Mouse (Mus musculus): Measurements from ENCODE around the gene E030018B13Rik.

Gene E030018B13Rik

DNA sequence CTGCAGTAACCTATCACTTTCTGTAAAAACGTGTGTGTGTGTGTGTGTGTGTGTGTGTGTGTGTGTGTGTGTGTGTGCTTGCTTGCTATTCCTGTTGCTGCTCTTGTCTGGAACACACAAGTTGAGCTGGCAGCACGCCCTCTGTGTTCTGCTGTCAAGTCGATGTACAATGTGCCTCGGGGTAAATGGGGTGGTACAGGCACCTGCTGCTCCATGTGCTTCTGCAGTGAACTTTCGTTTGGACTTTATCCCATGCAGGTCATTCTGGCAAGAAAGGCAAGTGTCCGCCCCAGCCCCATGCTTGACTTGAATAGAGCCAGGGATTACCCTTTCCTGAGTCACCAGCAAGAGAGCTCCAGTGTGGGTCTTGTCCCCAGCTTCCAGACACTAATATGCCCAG lies 1.0 kb downstream of the E030018B13Rik start:
- no peak for DNase-seq (ENCODE audit: low spot score)

- DNase-seq (ENCODE audit: low spot score), result no peak
These were observed 2.4 kb downstream of the E030018B13Rik start for GRCm38 (mm10) chr7:63918771-63919768.

GRCm38 (mm10) chr7:63921909-63922562 lies 5.4 kb downstream of the E030018B13Rik start:
- no peak for DNase-seq (ENCODE audit: low spot score)

- no peak for DNase-seq (ENCODE audit: low spot score)
These were observed 5.9 kb downstream of the E030018B13Rik start for GRCm38 (mm10) chr7:63922571-63922970.

DNA sequence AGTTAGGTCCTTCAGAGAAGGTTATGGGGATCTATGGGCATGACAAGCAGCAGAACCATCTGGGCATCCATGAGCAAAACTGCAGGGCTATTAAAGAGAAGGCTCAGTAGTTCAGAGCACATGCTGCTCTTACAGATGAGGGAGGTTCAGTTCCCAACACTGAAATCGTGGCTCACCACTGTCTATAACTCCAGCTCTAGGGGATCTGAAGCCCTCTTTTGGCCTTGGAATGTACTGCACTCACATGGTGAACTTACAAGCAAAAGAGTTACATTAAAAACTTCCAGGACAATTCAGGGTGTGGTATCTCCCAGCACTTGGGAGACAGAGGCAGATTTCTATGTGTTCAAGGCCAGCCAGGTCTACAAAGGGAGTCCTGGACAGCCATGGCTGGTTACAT lies 6.3 kb downstream of the E030018B13Rik start:
- DNase-seq (ENCODE audit: low spot score), result no peak

DNA sequence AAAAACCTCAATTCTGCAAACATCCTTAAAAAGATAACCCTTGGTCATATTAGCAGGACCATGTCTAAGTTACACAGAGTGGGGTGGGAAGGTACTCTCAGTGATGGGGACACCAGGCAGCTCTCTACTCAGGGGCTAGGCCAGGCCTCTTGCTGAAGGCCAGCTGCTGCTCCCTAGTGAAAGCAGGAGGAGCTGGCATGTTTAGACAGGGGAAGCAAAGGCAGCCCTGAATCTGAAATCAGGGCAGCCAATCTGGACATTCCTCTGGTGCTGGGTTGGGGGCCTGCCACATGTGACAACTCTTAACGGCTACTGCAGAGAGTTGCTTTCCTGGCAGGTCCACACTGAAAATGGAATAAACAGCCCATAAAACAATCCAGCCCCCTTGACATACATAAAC lies 7.5 kb downstream of the E030018B13Rik start:
- DNase-seq (ENCODE audit: low spot score), result no peak

GRCm38 (mm10) chr7:63924747-63925412 lies 8.2 kb downstream of the E030018B13Rik start:
- DNase-seq (ENCODE audit: low spot score), result peak; percentile 54

- no peak for DNase-seq (ENCODE audit: low spot score)
These were observed 9.0 kb downstream of the E030018B13Rik start for GRCm38 (mm10) chr7:63925413-63926360.

GRCm38 (mm10) chr7:63926492-63926891 lies 9.8 kb downstream of the E030018B13Rik start:
- no peak for DNase-seq (ENCODE audit: low spot score)

DNA sequence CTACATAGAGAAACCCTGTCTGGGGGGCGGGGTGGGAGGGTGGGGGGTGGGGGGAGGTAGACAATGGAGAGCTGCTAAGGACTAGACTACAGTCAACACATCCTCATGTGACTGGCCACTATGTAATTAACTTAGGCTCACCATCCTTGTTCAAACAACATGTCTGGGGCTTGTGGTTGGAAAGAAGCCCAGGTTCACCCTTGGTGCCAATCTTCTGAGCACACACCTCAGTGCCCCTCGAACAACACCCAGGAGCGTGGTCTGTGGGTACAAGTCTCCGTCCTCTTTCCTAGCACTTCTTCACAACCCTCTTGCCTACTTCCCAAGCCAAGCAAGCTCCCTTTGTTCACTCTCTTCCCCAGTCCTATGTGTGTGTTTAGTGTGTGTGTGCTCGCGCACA lies 10.5 kb downstream of the E030018B13Rik start:
- DNase-seq (ENCODE audit: low spot score), result no peak

- DNase-seq (ENCODE audit: low spot score), result no peak
These were observed 12.4 kb downstream of the E030018B13Rik start for GRCm38 (mm10) chr7:63929080-63929479.

DNA sequence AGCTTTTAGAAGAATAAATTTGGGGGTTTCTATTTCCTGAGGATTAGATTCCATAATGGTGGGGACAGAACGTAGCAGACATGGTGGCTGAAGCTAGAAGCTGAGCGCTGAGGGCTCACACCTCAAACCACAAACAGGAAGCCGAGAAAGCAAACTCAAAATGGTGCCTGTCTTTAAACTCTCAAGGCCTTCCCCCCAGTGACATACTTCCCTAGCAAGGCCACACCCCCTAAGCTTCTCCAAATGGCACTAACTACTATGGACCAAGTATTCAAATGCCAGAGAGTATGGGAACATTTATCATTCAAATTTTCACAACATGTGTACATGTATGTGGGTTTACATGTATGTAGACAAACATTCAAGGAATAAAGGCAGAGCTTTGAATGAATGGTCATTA lies 13.5 kb downstream of the E030018B13Rik start:
- no peak for DNase-seq (ENCODE audit: low spot score)

GRCm38 (mm10) chr7:63930766-63931165 lies 14.1 kb downstream of the E030018B13Rik start:
- DNase-seq (ENCODE audit: low spot score), result no peak

- DNase-seq (ENCODE audit: low spot score), result no peak
These were observed 15.8 kb downstream of the E030018B13Rik start for GRCm38 (mm10) chr7:63932461-63932860.

DNA sequence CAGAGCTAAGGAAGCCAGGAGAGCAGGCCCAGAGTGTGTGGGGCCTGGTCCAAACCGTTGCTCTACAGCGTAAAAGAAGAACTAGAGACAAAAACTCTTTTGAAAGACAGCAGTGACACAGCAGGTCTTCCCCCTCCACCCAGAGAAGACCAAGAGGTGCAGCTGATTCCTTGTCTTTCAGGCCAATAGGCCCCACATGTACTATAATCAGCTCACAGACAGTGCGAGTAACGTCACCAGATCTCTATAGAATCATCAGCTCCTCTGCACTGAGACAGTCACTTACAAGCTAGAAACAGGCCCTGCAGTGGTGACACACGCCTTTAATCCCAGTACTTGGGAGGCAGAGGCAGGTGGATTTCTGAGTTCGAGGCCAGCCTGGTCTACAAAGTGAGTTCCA lies 17.2 kb downstream of the E030018B13Rik start:
- no peak for DNase-seq (ENCODE audit: low spot score)

DNA sequence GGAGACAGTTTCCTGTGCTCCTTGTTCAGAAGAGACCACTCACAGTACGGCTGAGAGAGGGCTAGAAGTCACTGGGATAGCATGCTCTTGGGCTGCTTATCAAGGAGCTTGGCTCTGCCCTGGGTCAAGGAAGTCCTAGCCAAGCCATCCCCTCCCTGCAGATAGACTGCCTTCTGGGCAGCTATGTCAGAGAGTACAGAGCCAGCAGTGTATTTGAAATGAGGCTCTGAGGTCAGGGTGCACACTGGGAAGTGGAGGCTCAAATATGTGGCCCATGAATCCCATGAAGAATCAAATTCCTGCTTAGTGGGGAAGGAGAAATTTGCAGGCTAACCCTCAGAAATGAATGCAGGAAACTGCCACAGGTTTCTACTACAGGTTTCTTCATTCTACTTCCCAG lies 17.9 kb downstream of the E030018B13Rik start:
- DNase-seq (ENCODE audit: low spot score), result no peak

DNA sequence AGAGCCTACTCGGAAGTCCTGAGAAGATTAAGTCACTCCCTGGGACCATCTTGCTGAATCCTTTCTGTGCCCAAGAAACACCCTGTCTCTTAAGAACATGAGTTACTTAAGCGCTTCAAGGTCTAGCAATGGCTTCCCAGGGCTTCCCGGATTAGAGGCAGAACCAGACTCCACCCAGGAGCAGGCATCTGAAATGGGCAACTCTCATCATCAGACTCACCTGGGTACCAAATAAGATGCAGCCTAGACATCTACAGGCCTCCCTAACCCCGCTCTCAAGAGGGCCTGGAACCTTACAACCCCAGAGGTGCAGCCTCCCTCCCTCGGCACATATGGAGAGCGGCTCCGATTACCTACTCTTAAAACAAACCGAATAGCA lies 19.1 kb downstream of the E030018B13Rik start:
- DNase-seq (ENCODE audit: low spot score), result no peak

DNA sequence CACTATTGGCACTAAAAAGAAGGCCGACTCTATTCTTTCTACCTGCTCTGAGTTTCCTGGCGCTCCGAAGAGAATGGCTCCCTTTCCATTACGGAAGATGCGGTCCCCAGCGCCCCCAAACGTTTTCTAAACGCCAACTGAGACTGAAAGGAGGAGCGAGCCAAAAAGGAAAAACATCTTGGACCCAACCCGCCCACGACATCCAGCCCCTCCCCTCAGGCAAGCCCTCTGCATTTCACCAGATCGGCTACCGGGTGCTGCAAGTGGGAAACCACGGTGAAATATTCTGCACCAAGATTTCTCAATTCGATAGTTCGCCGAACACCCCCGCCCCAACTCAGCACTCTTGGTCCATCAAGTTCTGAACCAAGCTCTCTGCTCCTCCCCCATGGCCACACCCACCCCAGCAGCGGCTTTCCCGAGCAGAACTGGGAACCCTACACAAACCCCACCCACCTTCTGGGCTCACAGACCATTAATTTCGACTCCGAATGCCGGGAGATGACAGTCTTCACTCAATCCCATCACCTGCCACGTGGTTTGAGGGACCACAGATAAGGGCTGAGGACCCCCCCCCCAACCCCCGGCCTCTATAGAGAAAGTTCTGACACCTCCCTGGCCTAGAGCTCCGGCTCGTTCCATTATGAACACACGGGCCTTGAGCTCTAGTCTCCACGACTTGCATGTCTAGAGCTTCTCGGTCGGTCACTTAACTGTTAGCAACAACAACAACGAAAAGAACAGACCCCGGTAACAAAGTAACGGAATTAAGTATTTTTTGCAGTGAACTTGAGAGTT lies 19.7 kb downstream of the E030018B13Rik start:
- peak; percentile 75 for DNase-seq (ENCODE audit: low spot score)

- DNase-seq (ENCODE audit: low spot score), result no peak
These were observed 20.3 kb downstream of the E030018B13Rik start for GRCm38 (mm10) chr7:63936986-63937235.

GRCm38 (mm10) chr7:63937236-63938065 lies 20.8 kb downstream of the E030018B13Rik start:
- DNase-seq (ENCODE audit: low spot score), result peak; percentile 87
